Mouse (Mus musculus): Measurements from ENCODE around the gene Ubac2. TPM values are rescaled to one million over a fixed set of nuclear protein-coding genes. Genes with fewer than 3 reads are reported as not detected.

The Ubac2 gene
- polyA plus RNA-seq, 1 experiment from 2014 or later = 22.6 TPM

DNA sequence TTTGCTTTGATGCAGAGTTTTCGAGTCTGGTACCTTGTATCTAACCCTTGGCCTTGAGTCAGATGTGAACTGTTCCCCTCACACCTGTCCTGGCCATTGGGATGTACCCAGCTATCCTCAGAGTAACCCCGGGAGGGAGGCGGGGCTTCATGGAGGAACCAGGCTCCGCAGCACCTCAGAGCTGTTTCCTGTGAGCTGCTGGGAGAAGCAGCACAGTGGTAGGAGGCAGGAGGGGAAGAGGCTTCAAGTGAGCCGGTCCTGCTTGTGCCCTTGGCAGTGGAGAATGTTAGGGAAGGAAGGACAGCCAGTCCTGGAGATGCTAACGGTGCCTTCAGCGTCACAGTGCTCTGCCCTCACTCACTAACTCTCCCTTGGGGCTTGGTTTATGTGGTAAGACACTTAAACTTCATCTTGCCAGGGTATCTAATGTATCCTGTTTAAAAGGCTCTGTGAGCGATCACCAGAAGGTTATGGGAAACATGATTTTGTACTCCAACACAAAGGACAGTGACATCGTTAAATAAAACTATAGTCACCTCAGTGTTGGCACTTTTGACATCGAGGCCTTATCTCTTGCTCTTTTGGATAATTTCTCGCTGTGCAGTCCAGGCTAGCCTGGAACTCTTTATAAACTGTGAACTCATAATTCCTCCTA is 59.3 kb downstream of the Ubac2 start:
- no peak overlapping the region for H3K4me3 ChIP-seq (replicated peaks)
- peaks cover 11% of the 10 kb centered on the region for H3K4me1 ChIP-seq (replicated peaks)
- no peak for DNase-seq
- no peak overlapping the region for H3K4me2 ChIP-seq
- peak overlapping the region; percentile 20; the same call in 1 of the 2 replicates for H3K27ac ChIP-seq
- ATAC-seq (ENCODE audit: low read depth) = no peak
- H3K9ac ChIP-seq = no peak overlapping the region
- H3K36me3 ChIP-seq = peaks cover 15% of the 10 kb centered on the region; the same call in 1 of the 2 replicates
- 43% methylated on average over 11 of the region's 11 CpGs for WGBS (ENCODE audit: insufficient replicate concordance)
- H3K9me3 ChIP-seq (replicated peaks) = no peaks in the 10 kb centered on the region
- no peaks in the 10 kb centered on the region for H3K27me3 ChIP-seq

GRCm38 (mm10) chr14:121938256-121939191 is 60.1 kb downstream of the Ubac2 start:
- Histone ChIP-seq H3K27ac (no peak overlapping the region), H3K27me3 (no peaks in the 10 kb centered on the region), H3K36me3 (peaks cover 15% of the 10 kb centered on the region; the same call in 1 of the 2 replicates), H3K9me3 (replicated peaks) (no peaks in the 10 kb centered on the region), H3K4me2 (no peak overlapping the region), H3K9ac (no peak overlapping the region), H3K4me1 (replicated peaks) (peaks cover 9% of the 10 kb centered on the region), H3K4me3 (replicated peaks) (no peak overlapping the region)
- no peak for ATAC-seq (ENCODE audit: low read depth)
- DNase-seq = no peak
- WGBS (ENCODE audit: insufficient replicate concordance) = 68% methylated on average over 11 of the region's 11 CpGs

DNA sequence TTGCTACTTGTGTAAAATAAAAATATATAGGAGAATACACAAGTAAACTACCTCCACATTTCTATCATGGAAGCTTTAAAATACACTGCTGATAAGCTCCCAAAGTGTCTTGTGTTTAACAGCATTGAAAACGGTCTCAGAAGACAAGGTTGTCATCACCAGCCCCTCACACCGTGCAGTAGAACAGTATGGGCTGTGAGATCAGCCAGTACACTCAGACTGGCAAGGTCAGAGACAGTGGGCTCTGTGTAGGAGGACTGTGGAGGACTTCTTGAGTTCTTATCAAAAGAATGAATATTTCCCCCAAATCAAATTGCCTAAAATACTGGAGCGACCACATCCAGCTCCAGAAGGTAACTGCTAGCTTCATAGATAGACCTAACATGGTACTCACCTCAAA is 61.2 kb downstream of the Ubac2 start:
- Histone ChIP-seq H3K4me3 (replicated peaks) (no peak overlapping the region), H3K9me3 (replicated peaks) (no peaks in the 10 kb centered on the region), H3K9ac (no peak overlapping the region), H3K4me2 (no peak overlapping the region), H3K4me1 (replicated peaks) (peaks cover 5% of the 10 kb centered on the region), H3K27ac (no peak overlapping the region), H3K36me3 (0 out of 2 replicates have a peak, but pooled peaks cover 8% of the 10 kb centered on the region), H3K27me3 (no peaks in the 10 kb centered on the region)
- 70% methylated on average over 3 of the region's 3 CpGs for WGBS (ENCODE audit: insufficient replicate concordance)
- DNase-seq (no peak), ATAC-seq (ENCODE audit: low read depth) (no peak)

DNA sequence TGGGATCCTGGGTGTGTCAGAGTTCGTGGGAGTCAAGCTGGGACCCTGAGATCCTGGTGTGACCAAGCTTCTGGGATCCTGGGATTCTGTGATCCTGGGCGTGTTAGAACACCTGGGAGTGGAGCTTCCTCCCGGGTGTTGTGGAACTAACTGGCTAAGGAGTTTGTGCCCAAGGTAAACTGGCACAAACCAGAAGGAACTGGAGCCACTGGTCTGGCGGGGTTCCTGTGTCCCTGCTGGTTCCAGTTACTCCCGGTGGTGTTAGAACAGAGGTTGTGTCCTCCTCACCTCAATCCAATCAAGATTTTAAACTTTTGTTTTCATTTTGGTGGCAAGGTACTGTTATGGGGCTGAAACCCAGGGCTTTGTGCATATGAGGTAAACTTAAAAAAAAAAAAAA is 67.7 kb downstream of the Ubac2 start:
- no peaks in the 10 kb centered on the region for H3K36me3 ChIP-seq
- H3K27ac ChIP-seq = no peak overlapping the region
- H3K27me3 ChIP-seq = no peaks in the 10 kb centered on the region
- no peaks in the 10 kb centered on the region for H3K9me3 ChIP-seq (replicated peaks)
- no peak overlapping the region for H3K4me3 ChIP-seq (replicated peaks)
- WGBS (ENCODE audit: insufficient replicate concordance) = 58% methylated on average over 5 of the region's 5 CpGs
- ATAC-seq (ENCODE audit: low read depth) (no peak), DNase-seq (no peak)
- no peak overlapping the region for H3K9ac ChIP-seq
- H3K4me2 ChIP-seq = no peak overlapping the region
- H3K4me1 ChIP-seq (replicated peaks) = peaks cover 9% of the 10 kb centered on the region

DNA sequence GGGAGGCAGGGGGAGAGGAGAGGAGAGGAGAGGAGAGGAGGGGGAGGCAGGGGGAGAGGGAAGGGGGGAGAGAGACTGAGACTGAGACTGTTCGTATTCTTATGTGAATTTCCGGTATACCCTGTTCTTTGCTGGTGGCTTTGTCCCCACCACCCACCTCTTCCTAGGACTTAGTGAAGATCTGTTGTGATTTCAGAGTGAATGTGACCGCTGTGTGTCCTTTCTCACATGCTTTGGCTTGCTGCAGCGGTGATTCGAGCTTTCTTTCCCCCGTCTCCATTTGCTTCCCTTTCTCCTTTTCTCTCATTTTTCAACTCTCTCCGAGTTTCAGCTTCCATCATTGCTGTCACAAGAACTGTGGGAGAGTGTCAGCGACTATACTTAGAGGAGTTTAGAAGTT is 68.3 kb downstream of the Ubac2 start:
- H3K36me3 ChIP-seq = no peaks in the 10 kb centered on the region
- ATAC-seq (ENCODE audit: low read depth) (no peak), DNase-seq (no peak)
- H3K4me1 ChIP-seq (replicated peaks) = peaks cover 15% of the 10 kb centered on the region
- H3K4me3 ChIP-seq (replicated peaks) = no peak overlapping the region
- WGBS (ENCODE audit: insufficient replicate concordance) = 66% methylated on average over 8 of the region's 8 CpGs
- no peak overlapping the region for H3K9ac ChIP-seq
- no peaks in the 10 kb centered on the region for H3K27me3 ChIP-seq
- H3K4me2 ChIP-seq = no peak overlapping the region
- H3K9me3 ChIP-seq (replicated peaks) = no peaks in the 10 kb centered on the region
- H3K27ac ChIP-seq = no peak overlapping the region

DNA sequence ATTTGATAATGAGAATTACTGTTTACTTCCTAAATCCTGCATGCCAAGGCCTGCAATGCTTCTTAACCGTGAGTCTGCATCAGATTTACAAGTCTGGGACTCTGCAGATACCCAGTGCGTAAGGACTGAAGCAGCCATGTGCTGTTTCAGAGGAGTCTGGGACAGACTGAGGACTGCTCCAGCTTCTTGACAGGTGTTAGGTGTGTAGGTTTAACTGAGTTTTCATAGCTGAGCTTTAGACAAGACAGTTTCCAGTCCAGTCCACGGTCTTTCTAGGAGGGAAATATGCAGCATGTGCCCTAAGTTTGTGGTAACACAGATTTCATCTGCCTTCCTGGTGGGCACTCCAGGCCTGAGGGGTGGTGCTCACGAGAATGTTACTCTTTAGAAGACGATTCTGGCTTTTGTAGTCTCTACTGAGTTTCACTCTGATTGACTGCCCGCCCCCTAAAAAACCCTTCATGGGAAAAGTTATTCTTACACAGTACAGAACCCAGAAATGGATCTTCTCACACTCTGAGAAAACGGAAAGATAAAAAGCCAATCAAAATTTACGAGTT is 68.9 kb downstream of the Ubac2 start:
- Histone ChIP-seq H3K27me3 (no peaks in the 10 kb centered on the region), H3K27ac (no peak overlapping the region), H3K4me2 (no peak overlapping the region), H3K36me3 (no peaks in the 10 kb centered on the region), H3K4me3 (replicated peaks) (no peak overlapping the region), H3K9ac (no peak overlapping the region), H3K9me3 (replicated peaks) (no peaks in the 10 kb centered on the region), H3K4me1 (replicated peaks) (peaks cover 20% of the 10 kb centered on the region)
- 59% methylated on average over 8 of the region's 8 CpGs for WGBS (ENCODE audit: insufficient replicate concordance)
- no peak for DNase-seq
- no peak for ATAC-seq (ENCODE audit: low read depth)

DNA sequence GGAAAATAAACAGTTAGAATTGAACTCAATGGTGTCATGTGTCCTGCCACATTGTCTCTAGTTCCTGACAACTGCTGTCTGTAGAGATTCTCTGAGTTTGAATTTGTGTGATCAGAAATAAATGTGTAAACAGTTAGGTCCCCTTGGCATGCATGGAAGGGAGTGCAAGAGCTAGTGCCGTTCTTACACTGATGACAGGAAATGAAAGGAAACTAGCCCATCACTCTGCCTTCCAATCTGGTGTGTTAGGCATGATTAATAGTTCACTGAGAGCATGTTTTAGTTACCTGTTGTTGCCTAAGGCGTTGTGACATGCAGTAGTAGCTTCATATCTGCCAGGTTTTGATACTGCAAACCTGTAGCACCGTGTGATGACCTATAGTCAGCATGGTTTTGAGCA is 69.5 kb downstream of the Ubac2 start:
- DNase-seq = no peak
- no peaks in the 10 kb centered on the region for H3K9me3 ChIP-seq (replicated peaks)

DNA sequence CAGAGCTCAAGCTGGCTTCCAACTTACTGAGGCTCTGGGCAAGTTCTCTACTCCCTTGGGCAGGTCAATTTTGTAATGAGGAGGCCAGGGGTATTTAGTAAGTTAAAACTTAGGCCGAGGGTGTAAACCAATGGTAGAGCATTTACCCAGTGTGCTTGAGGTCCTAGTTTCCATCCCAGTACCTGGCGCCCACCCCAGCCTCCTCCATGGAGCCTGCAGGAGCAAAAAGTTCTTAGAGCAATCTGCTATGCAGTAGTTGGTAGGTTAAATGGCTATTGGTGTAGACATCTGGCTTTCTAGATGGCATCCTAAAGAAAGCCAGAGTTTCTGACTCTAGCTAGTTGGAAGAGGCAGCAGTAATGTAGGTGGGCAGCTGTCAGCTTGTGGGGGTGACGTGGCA is 71.0 kb downstream of the Ubac2 start:
- Histone ChIP-seq H3K4me3 (replicated peaks) (no peak overlapping the region), H3K27ac (no peak overlapping the region), H3K4me2 (no peak overlapping the region), H3K9me3 (replicated peaks) (no peaks in the 10 kb centered on the region), H3K4me1 (replicated peaks) (peaks cover 20% of the 10 kb centered on the region), H3K9ac (no peak overlapping the region), H3K36me3 (peaks cover 4% of the 10 kb centered on the region; the same call in 1 of the 2 replicates), H3K27me3 (no peaks in the 10 kb centered on the region)
- no peak for DNase-seq
- ATAC-seq (ENCODE audit: low read depth) = no peak
- WGBS (ENCODE audit: insufficient replicate concordance) = 64% methylated on average over 3 of the region's 3 CpGs

More for the DNA sequence above, 69.5 kb downstream of the Ubac2 start:
- Histone ChIP-seq H3K27me3 (no peaks in the 10 kb centered on the region), H3K9ac (no peak overlapping the region), H3K36me3 (0 out of 2 replicates have a peak, but pooled peaks cover 3% of the 10 kb centered on the region), H3K4me3 (replicated peaks) (no peak overlapping the region), H3K27ac (no peak overlapping the region), H3K4me1 (replicated peaks) (peaks cover 20% of the 10 kb centered on the region), H3K4me2 (no peak overlapping the region)
- ATAC-seq (ENCODE audit: low read depth) = no peak
- WGBS (ENCODE audit: insufficient replicate concordance) = 61% methylated on average over 3 of the region's 3 CpGs

DNA sequence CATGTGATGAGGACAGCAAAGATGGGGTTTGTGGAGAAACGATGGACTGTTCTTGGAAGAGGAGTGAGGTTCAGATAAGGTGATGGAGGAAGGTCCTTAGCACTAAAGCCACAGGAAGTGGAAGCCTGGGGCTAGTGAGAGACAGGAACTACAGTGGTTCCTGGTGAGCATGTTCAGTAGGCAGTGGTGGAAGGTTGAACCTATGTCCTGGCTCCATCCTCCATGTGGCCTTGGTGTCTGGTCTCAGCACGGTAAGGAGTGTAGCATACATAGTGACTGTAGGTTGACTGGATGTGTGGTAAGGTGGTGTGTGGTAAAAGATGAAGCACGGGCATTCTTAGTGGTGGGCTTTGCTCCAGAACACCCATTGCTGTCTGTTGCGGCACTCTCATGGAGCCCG is 71.5 kb downstream of the Ubac2 start:
- no peak for ATAC-seq (ENCODE audit: low read depth)
- WGBS (ENCODE audit: insufficient replicate concordance) = 63% methylated on average over 5 of the region's 5 CpGs
- H3K4me1 ChIP-seq (replicated peaks) = peaks cover 20% of the 10 kb centered on the region
- DNase-seq = no peak
- no peak overlapping the region for H3K9ac ChIP-seq
- peaks cover 7% of the 10 kb centered on the region; the same call in 1 of the 2 replicates for H3K36me3 ChIP-seq
- no peaks in the 10 kb centered on the region for H3K27me3 ChIP-seq
- H3K27ac ChIP-seq = no peak overlapping the region
- no peak overlapping the region for H3K4me2 ChIP-seq
- H3K9me3 ChIP-seq (replicated peaks) = no peaks in the 10 kb centered on the region
- H3K4me3 ChIP-seq (replicated peaks) = no peak overlapping the region

GRCm38 (mm10) chr14:121951399-121952045 is 73.1 kb downstream of the Ubac2 start:
- H3K4me1 ChIP-seq (replicated peaks) = peaks cover 23% of the 10 kb centered on the region
- H3K4me2 ChIP-seq = no peak overlapping the region
- H3K9ac ChIP-seq = no peak overlapping the region
- DNase-seq = peak; percentile 13
- no peaks in the 10 kb centered on the region for H3K9me3 ChIP-seq (replicated peaks)
- no peak overlapping the region for H3K4me3 ChIP-seq (replicated peaks)
- H3K27me3 ChIP-seq = no peaks in the 10 kb centered on the region
- H3K27ac ChIP-seq = peak overlapping the region; percentile 45; the same call in 1 of the 2 replicates
- ATAC-seq (ENCODE audit: low read depth) = peak; percentile 83
- H3K36me3 ChIP-seq = peaks cover 7% of the 10 kb centered on the region; the same call in 1 of the 2 replicates
- 30% methylated on average over 2 of the region's 2 CpGs for WGBS (ENCODE audit: insufficient replicate concordance)

GRCm38 (mm10) chr14:121952046-121952400 is 73.6 kb downstream of the Ubac2 start:
- WGBS (ENCODE audit: insufficient replicate concordance) = 64% methylated on average over 5 of the region's 5 CpGs
- no peak overlapping the region for H3K4me3 ChIP-seq (replicated peaks)
- H3K9ac ChIP-seq = no peak overlapping the region
- ATAC-seq (ENCODE audit: low read depth) (no peak; the same call in 1 of the 2 replicates), DNase-seq (no peak)
- peaks cover 7% of the 10 kb centered on the region; the same call in 1 of the 2 replicates for H3K36me3 ChIP-seq
- no peaks in the 10 kb centered on the region for H3K9me3 ChIP-seq (replicated peaks)
- no peak overlapping the region for H3K4me2 ChIP-seq
- H3K4me1 ChIP-seq (replicated peaks) = peaks cover 27% of the 10 kb centered on the region
- no peaks in the 10 kb centered on the region for H3K27me3 ChIP-seq
- H3K27ac ChIP-seq = peak overlapping the region; percentile 45; the same call in 1 of the 2 replicates
